Mouse (Mus musculus) ES-Bruce4 (cell line): ENCODE measurements at regions not wholly inside any gene's neighbourhood (a gene's known extent, or its start where the extent isn't known, plus 50 kb on each side); places are given as distances from the start of the nearest gene placed in this dataset.

Experiments
- H3K27ac ChIP-seq: 2 replicates; pipeline ENCODE4 v1.5.1; 2012; ENCODE audit warnings: low read length, inconsistent platforms; ENCODE audit not compliant: insufficient read depth
- H3K27me3 ChIP-seq: 2 replicates; pipeline ENCODE4 v1.6.1; 2012; ENCODE audit warnings: mild to moderate bottlenecking, low read length, inconsistent platforms; ENCODE audit not compliant: control insufficient read depth, poor library complexity, insufficient read depth, severe bottlenecking
- H3K36me3 ChIP-seq: 2 replicates; pipeline ENCODE4 v1.6.1; 2012; ENCODE audit warnings: inconsistent platforms, mild to moderate bottlenecking, low read length, moderate library complexity; ENCODE audit not compliant: control insufficient read depth, poor library complexity, insufficient read depth, severe bottlenecking
- H3K4me1 ChIP-seq: one replicate; pipeline ENCODE4 v1.8.1; 2011; ENCODE audit warnings: low read length; ENCODE audit not compliant: control insufficient read depth, insufficient read depth
- H3K4me3 ChIP-seq: 2 replicates; pipeline ENCODE4 v1.5.1; 2011; ENCODE audit warnings: low read depth, mild to moderate bottlenecking, low read length
- H3K9ac ChIP-seq: 2 replicates; pipeline ENCODE4 v1.6.1; 2012; ENCODE audit warnings: low read depth, mild to moderate bottlenecking, inconsistent platforms; ENCODE audit not compliant: poor library complexity, severe bottlenecking
- H3K9me3 ChIP-seq: replicated peaks from 2 replicates; pipeline ENCODE4 v1.6.1; 2012; ENCODE audit warnings: mild to moderate bottlenecking, low read length, inconsistent platforms; ENCODE audit not compliant: control insufficient read depth, poor library complexity, insufficient read depth, severe bottlenecking
- CTCF ChIP-seq: IDR thresholded peaks from one replicate; pipeline ENCODE4 v1.8.1; 2011; ENCODE audit warnings: low read depth, low read length
- EP300 ChIP-seq: IDR thresholded peaks from 2 replicates; pipeline ENCODE4 v1.6.1; 2011; ENCODE audit warnings: low read depth, low read length; ENCODE audit not compliant: insufficient read depth
- POLR2A ChIP-seq: IDR thresholded peaks from one replicate; pipeline ENCODE4 v1.8.1; 2011; ENCODE audit warnings: low read length; ENCODE audit not compliant: insufficient read depth

DNA sequence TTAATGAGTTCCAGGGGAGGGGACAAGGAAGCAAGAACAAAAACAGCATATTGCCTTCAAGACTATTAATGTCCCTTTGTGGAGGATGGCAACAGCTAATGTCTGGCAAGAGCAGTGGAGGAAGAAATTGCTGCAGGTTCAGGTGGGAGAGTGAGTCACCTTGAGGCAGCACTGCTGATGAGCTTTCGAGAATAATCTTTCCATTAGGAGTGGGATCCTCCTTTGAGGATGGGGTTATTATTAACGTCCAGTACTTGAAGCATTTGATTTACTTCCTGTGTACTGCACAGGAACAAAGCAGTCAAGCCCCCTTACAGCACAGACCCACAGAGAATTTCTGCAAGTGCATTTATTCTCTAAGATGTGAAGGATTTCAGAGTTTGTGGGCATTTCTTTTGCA is 671.2 kb upstream of the Stxbp6 start:
- no peaks in the 10 kb centered on the region for H3K4me1 ChIP-seq
- H3K27ac ChIP-seq = no peak overlapping the region
- H3K36me3 ChIP-seq = no peaks in the 10 kb centered on the region
- no peak for TF ChIP-seq POLR2A
- no peak for TF ChIP-seq EP300
- TF ChIP-seq CTCF = no peak
- no peaks in the 10 kb centered on the region for H3K9me3 ChIP-seq
- no peaks in the 10 kb centered on the region; the same call in 1 of the 2 replicates for H3K27me3 ChIP-seq
- H3K9ac ChIP-seq = no peak overlapping the region
- no peak overlapping the region for H3K4me3 ChIP-seq

DNA sequence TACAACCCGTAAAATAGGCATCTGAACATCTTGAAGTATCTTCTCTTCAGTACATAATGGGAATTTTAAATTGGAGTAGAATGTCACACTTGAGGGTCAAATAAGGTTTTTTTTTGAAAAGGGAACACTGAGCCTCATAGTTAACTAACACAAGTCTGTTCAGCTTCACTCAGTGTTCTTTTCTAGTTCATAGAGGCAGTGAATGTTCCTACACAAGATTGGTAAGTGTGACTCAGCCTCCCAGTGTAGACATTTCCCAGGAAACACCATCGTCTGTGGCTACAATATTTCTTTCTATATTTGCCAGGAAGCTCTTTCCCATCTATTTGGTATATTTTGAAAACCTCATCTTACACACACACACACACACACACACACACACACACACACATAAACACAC is 670.1 kb upstream of the Stxbp6 start:
- H3K36me3 ChIP-seq = no peaks in the 10 kb centered on the region
- no peak overlapping the region for H3K9ac ChIP-seq
- H3K4me1 ChIP-seq = no peaks in the 10 kb centered on the region
- no peak for TF ChIP-seq CTCF
- TF ChIP-seq EP300 = no peak
- no peak for TF ChIP-seq POLR2A
- H3K4me3 ChIP-seq = no peak overlapping the region
- no peak overlapping the region for H3K27ac ChIP-seq
- no peaks in the 10 kb centered on the region; the same call in 1 of the 2 replicates for H3K27me3 ChIP-seq
- no peaks in the 10 kb centered on the region for H3K9me3 ChIP-seq

- no peak overlapping the region for H3K9ac ChIP-seq
- H3K4me1 ChIP-seq = no peaks in the 10 kb centered on the region
- H3K36me3 ChIP-seq = no peaks in the 10 kb centered on the region
- no peak overlapping the region for H3K27ac ChIP-seq
- no peaks in the 10 kb centered on the region for H3K9me3 ChIP-seq
- no peak overlapping the region for H3K4me3 ChIP-seq
- H3K27me3 ChIP-seq = no peaks in the 10 kb centered on the region
- TF ChIP-seq EP300 = no peak
- no peak for TF ChIP-seq CTCF
- no peak for TF ChIP-seq POLR2A
Observed at GRCm38 (mm10) chr12:45733661-45734060, 659.2 kb upstream of the Stxbp6 start.

DNA sequence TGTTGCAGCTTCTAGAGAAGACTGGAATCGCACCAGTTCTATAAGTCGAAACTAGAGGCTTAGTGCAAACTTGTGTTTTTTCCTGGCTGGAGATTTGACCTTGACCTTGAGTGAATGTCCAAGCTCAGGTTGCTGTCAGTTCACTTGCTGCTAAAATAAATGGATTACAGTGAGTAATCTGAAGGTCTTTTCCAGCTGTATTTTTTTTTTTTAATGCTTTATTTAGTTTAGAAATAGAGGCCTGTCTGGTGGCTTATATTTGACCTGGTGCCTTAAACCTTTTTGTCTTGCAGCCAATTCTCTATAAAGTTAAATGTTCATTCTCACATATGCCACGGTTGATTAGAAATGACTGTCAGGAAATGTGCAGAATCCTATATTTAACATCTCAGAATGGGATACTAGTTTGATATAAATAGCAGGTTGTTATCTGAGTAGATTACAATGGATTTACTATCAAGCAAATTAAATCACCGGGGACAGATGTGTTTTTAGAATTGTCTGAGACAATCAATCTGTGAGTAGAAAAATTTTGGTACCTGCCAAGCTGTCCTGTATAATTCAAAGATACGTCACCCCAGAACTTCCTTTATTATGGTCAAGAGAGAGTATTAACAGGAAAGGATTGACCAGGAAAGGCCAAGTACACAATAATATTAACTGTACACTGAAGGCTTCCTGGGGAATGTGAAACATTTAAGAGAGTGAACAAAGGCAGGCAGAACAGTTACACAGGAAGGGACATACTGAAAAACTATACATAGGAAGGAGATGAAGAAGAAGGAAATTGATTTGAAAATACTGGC is 650.3 kb upstream of the Stxbp6 start:
- H3K4me1 ChIP-seq = no peaks in the 10 kb centered on the region
- no peak overlapping the region for H3K9ac ChIP-seq
- no peaks in the 10 kb centered on the region for H3K27me3 ChIP-seq
- no peak for TF ChIP-seq EP300
- TF ChIP-seq CTCF = no peak
- TF ChIP-seq POLR2A = no peak
- no peak overlapping the region for H3K27ac ChIP-seq
- no peak overlapping the region for H3K4me3 ChIP-seq
- no peaks in the 10 kb centered on the region for H3K9me3 ChIP-seq
- no peaks in the 10 kb centered on the region for H3K36me3 ChIP-seq

DNA sequence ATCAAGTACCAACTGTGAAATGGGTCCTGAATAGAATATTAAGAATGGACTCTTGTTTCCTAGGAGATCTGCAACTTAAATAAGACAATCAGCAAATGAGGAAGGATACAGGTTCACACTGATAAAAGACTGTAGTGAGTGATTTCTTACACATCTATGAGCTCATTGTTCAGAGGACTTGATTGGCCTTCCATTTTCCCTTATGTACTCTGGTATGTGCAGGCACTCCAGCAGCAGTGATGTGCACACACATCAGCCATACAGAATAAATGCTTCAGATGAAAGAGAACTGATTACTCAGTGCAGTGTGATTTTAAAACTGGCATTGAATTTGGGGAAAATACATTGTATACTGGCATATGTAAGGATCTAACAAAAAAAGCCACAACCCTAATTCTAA is 636.8 kb upstream of the Stxbp6 start:
- H3K27ac ChIP-seq = no peak overlapping the region
- no peak overlapping the region for H3K9ac ChIP-seq
- no peaks in the 10 kb centered on the region for H3K27me3 ChIP-seq
- H3K4me3 ChIP-seq = no peak overlapping the region
- no peaks in the 10 kb centered on the region for H3K36me3 ChIP-seq
- no peaks in the 10 kb centered on the region for H3K4me1 ChIP-seq
- TF ChIP-seq POLR2A (no peak), EP300 (no peak), CTCF (no peak)
- H3K9me3 ChIP-seq = no peaks in the 10 kb centered on the region

DNA sequence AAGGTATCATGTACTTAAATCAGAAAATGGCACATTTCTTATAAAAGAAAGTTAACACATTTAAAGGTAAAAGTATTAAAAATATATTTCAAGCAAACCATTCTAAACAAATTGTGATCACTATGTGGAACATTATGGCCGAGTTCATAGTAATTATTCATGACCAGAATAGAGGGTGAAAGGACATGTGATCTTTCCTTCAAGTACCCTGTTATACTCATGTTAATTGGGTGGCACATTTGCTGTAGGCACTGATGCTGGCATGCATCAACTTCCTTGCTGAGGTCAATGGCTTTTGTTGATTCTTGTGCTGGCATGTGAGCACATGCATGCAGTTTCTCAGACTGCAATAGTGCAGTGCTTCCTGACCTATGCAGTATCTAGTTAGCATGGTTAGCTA is 636.3 kb upstream of the Stxbp6 start:
- Histone ChIP-seq H3K9me3 (no peaks in the 10 kb centered on the region), H3K36me3 (no peaks in the 10 kb centered on the region), H3K27me3 (no peaks in the 10 kb centered on the region), H3K27ac (no peak overlapping the region), H3K9ac (no peak overlapping the region), H3K4me3 (no peak overlapping the region), H3K4me1 (no peaks in the 10 kb centered on the region)
- TF ChIP-seq CTCF = no peak
